Mouse (Mus musculus) heart, embryonic 14.5 days (tissue): ENCODE measurements around the gene Mrpl58. TPM values are rescaled to one million over a fixed set of nuclear protein-coding genes. Genes with fewer than 3 reads are reported as not detected.
A peak's percentile ranks its signal among the peaks of the same experiment; 100 is the strongest.

ENCODE experiments used
- ATAC-seq: fragments of 200-750 bp; cut with Nextera tagmentation; 2 replicates; pipeline ENCODE4 v1.8.0; 2017; ENCODE audit warnings: low read depth, moderate TSS enrichment; ENCODE audit not compliant: insufficient number of reproducible peaks, insufficient read depth, low FRiP score
- H3K27ac ChIP-seq, 2 experiments: fragments of 200-500 bp in 1 of 2; fragments of 300-500 bp in 1 of 2; sonication (generic) in 1 of 2; replicated peaks in 1 of 2; 2 replicates each; pipeline ENCODE4 v1.5.1; 2012 to 2014; ENCODE audit warnings: low read depth in 2 of 2, low read length in 2 of 2, control low read depth in 1 of 2, mild to moderate bottlenecking in 1 of 2, mixed read lengths in 1 of 2; ENCODE audit not compliant: control insufficient read depth in 1 of 2, insufficient read depth in 1 of 2
- H3K27me3 ChIP-seq: fragments of 300-500 bp; sonication (generic); 2 replicates; pipeline ENCODE4 v1.6.1; 2014; ENCODE audit warnings: mild to moderate bottlenecking, low read length, control low read depth; ENCODE audit not compliant: control insufficient read depth, insufficient read depth
- H3K36me3 ChIP-seq: fragments of 300-500 bp; sonication (generic); 2 replicates; pipeline ENCODE4 v1.6.1; 2014; ENCODE audit warnings: mild to moderate bottlenecking, control low read depth, low read length, mixed read lengths; ENCODE audit not compliant: control insufficient read depth, insufficient read depth
- H3K4me1 ChIP-seq, 2 experiments: fragments of 200-500 bp in 1 of 2; fragments of 300-500 bp in 1 of 2; sonication (generic) in 1 of 2; 2 replicates each; pipeline ENCODE4 v1.6.1; 2012 to 2014; ENCODE audit warnings: low read length in 2 of 2, control low read depth in 1 of 2, mixed read lengths in 1 of 2; ENCODE audit not compliant: control insufficient read depth in 2 of 2, insufficient read depth in 2 of 2
- H3K4me2 ChIP-seq: fragments of 300-500 bp; sonication (generic); 2 replicates; pipeline ENCODE4 v1.6.1; 2014; ENCODE audit warnings: mild to moderate bottlenecking, low read length
- H3K4me3 ChIP-seq, 2 experiments: fragments of 200-500 bp in 1 of 2; fragments of 300-500 bp in 1 of 2; sonication (generic) in 1 of 2; 2 replicates each; pipeline ENCODE4 v1.5.1; 2012 to 2014; ENCODE audit warnings: low read length in 2 of 2, mild to moderate bottlenecking in 2 of 2, control low read depth in 1 of 2, low read depth in 1 of 2, moderate library complexity in 1 of 2; ENCODE audit not compliant: control insufficient read depth in 1 of 2, insufficient read depth in 1 of 2
- H3K9ac ChIP-seq: fragments of 300-500 bp; sonication (generic); 2 replicates; pipeline ENCODE4 v1.6.1; 2014; ENCODE audit warnings: mild to moderate bottlenecking, low read length
- H3K9me3 ChIP-seq: fragments of 300-500 bp; sonication (generic); 2 replicates; pipeline ENCODE4 v1.6.1; 2016; ENCODE audit warnings: low read length, control low read depth; ENCODE audit not compliant: control insufficient read depth
- WGBS: fragments of 180-500 bp; shearing (Covaris S2); extraction: QIAGEN DNeasy Blood & Tissue Kit; methylation state at CpG from one replicate; pipeline ENCODE4 v1.1.7; 2014; 5-methylcytosine and 5-hydroxymethylcytosine counted together
- polyA plus RNA-seq: library from polyadenylated mRNA; unstranded; fragments of >200 nt; fragmentation: Nextera tagmentation; extraction: Ambion mirVana; gene quantifications from 2 replicates; pipeline ENCODE4 v1.2.1, GENCODE M21; 2014

Mrpl58 gene
- polyA plus RNA-seq, 1 experiment from 2014 or later = 195 TPM

- no peaks in the 10 kb centered on the region for H3K9me3 ChIP-seq
- 1% methylated on average over 45 of the region's 45 CpGs for WGBS
- peak overlapping the region; percentile 97 for H3K4me2 ChIP-seq
- ATAC-seq = peak; percentile 69
- H3K27me3 ChIP-seq = no peaks in the 10 kb centered on the region
- peaks cover 58% of the 10 kb centered on the region for H3K36me3 ChIP-seq
- H3K27ac ChIP-seq = peak overlapping the region; percentile 75 to 90
- H3K4me3 ChIP-seq = peak overlapping the region; percentile 71 to 87
- H3K4me1 ChIP-seq = peaks cover 8 to 47% of the 10 kb centered on the region in 2 experiments
- peak overlapping the region; percentile 95 for H3K9ac ChIP-seq
These were observed 17.0 kb downstream of the Mrpl58 start for GRCm38 (mm10) chr11:115420336-115421190.

- H3K4me3 ChIP-seq = peak overlapping the region in 1 of 2 experiments; percentile 87; a peak in 2 of 4 replicates
- ATAC-seq = no peak
- peaks cover 4 to 42% of the 10 kb centered on the region in 2 experiments for H3K4me1 ChIP-seq
- peak overlapping the region; percentile 97 for H3K4me2 ChIP-seq
- 60% methylated on average over 1 of the region's 1 CpGs for WGBS
- peak overlapping the region; percentile 95 for H3K9ac ChIP-seq
- H3K27me3 ChIP-seq = no peaks in the 10 kb centered on the region
- H3K9me3 ChIP-seq = no peaks in the 10 kb centered on the region
- peaks cover 59% of the 10 kb centered on the region for H3K36me3 ChIP-seq
- H3K27ac ChIP-seq = peak overlapping the region in 1 of 2 experiments; percentile 90; a peak in 1 of 4 replicates
These were observed 17.8 kb downstream of the Mrpl58 start for GRCm38 (mm10) chr11:115421328-115421727.

- Histone ChIP-seq H3K27me3 (no peaks in the 10 kb centered on the region), H3K9ac (no peak overlapping the region), H3K27ac (no peak overlapping the region), H3K36me3 (peaks cover 59% of the 10 kb centered on the region), H3K9me3 (no peaks in the 10 kb centered on the region), H3K4me2 (no peak overlapping the region), H3K4me1 (peaks cover 2 to 36% of the 10 kb centered on the region in 2 experiments), H3K4me3 (no peak overlapping the region)
- 85% methylated on average over 16 of the region's 16 CpGs for WGBS
- no peak for ATAC-seq
These were observed 18.4 kb downstream of the Mrpl58 start for GRCm38 (mm10) chr11:115421972-115422371.

- no peak overlapping the region for H3K27ac ChIP-seq
- no peaks in the 10 kb centered on the region for H3K27me3 ChIP-seq
- H3K9ac ChIP-seq = no peak overlapping the region
- no peaks in the 10 kb centered on the region for H3K9me3 ChIP-seq
- no peak overlapping the region for H3K4me2 ChIP-seq
- 87% methylated on average over 3 of the region's 3 CpGs for WGBS
- ATAC-seq = no peak
- H3K4me1 ChIP-seq = peaks cover 7 to 30% of the 10 kb centered on the region in 2 experiments
- H3K36me3 ChIP-seq = peaks cover 57% of the 10 kb centered on the region
- H3K4me3 ChIP-seq = no peak overlapping the region
These were observed 19.5 kb downstream of the Mrpl58 start for GRCm38 (mm10) chr11:115423091-115423490.

GRCm38 (mm10) chr11:115424666-115425065 lies 21.1 kb downstream of the Mrpl58 start:
- no peaks in the 10 kb centered on the region for H3K27me3 ChIP-seq
- no peak overlapping the region for H3K4me3 ChIP-seq
- no peaks in the 10 kb centered on the region for H3K9me3 ChIP-seq
- H3K4me1 ChIP-seq = peaks cover 7 to 21% of the 10 kb centered on the region in 2 experiments
- peaks cover 70% of the 10 kb centered on the region for H3K36me3 ChIP-seq
- H3K4me2 ChIP-seq = no peak overlapping the region
- ATAC-seq = no peak
- no peak overlapping the region for H3K9ac ChIP-seq
- WGBS = 83% methylated on average over 7 of the region's 7 CpGs
- no peak overlapping the region for H3K27ac ChIP-seq

- Histone ChIP-seq H3K9ac (no peak overlapping the region), H3K27ac (no peak overlapping the region), H3K9me3 (no peaks in the 10 kb centered on the region), H3K36me3 (peaks cover 81% of the 10 kb centered on the region), H3K4me2 (no peak overlapping the region), H3K4me1 (peaks cover 7 to 21% of the 10 kb centered on the region in 2 experiments), H3K27me3 (no peaks in the 10 kb centered on the region), H3K4me3 (no peak overlapping the region)
- ATAC-seq = no peak
- 89% methylated on average over 6 of the region's 6 CpGs for whole genome bisulfite sequencing
These were observed 22.1 kb downstream of the Mrpl58 start for GRCm38 (mm10) chr11:115425671-115426070.

GRCm38 (mm10) chr11:115427482-115428331 lies 24.2 kb downstream of the Mrpl58 start:
- WGBS = 31% methylated on average over 20 of the region's 20 CpGs
- no peak overlapping the region for H3K4me3 ChIP-seq

More at GRCm38 (mm10) chr11:115427482-115428331, 24.2 kb downstream of the Mrpl58 start:
- ATAC-seq = peak; percentile 65
- peak overlapping the region; percentile 38; the same call in 1 of the 2 replicates for H3K9ac ChIP-seq
- H3K27me3 ChIP-seq = no peaks in the 10 kb centered on the region
- peaks cover 93% of the 10 kb centered on the region for H3K36me3 ChIP-seq
- H3K9me3 ChIP-seq = no peaks in the 10 kb centered on the region
- H3K4me1 ChIP-seq = peaks cover 5 to 7% of the 10 kb centered on the region in 2 experiments
- H3K27ac ChIP-seq = peak overlapping the region; percentile 50 to 69
- peak overlapping the region; percentile 13 for H3K4me2 ChIP-seq
